ENCODE assay signal across 7 mouse cellular contexts in the genomic region with DNA sequence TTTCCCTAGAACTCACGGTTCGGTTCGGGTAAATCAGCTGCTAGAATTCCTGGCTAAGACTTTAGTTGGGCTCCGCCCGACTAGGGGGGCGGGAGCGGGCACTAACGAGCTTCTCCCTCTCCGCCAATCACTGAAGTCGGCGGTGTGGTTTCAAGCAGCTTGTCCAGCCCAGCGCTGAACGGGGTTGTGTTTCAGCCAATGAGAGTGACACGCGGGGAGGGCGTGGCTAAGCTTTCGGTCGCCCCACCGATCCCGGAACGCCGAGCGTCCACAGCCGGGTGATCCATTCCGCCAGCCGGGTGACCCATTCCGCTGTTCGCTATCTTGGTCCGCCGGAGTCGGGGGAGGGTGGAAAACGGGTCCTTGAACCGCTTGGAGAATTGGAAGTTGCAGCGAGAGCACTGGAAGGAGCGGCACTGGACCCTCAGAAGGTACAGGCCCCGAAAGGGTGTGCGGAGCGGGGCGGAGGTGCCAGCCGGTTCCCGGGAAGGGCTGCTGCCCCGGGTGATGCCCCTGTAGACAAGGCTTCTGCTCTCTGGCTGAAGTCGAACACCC. TPM values are rescaled to one million over a fixed set of nuclear protein-coding genes. Genes with fewer than 3 reads are reported as not detected.
A peak's percentile ranks its signal among the peaks of the same experiment; 100 is the strongest.
DNase-seq lines count a peak whose midpoint lies in the region; ATAC-seq lines count a peak whose summit lies in the region.

A gene (plus strand): TSS at position 273 of the 555 bp plus-strand sequence.

- peak within 1 kb of the TSS; percentile 77 for H3K4me3 ChIP-seq in embryonic facial prominence, embryonic 12.5 days
- H3K4me3 ChIP-seq in limb, embryonic 11.5 days (ENCODE audit: low read depth, low read length): peak within 1 kb of the TSS; percentile 69
- peak within 1 kb of the TSS; percentile 55 for H3K4me3 ChIP-seq in midbrain, embryonic 14.5 days (replicated peaks; ENCODE audit: low read depth, low read length)

- no peaks in the 10 kb centered on the region for H3K9me3 ChIP-seq in embryonic facial prominence, embryonic 12.5 days
- H3K9me3 ChIP-seq in limb, embryonic 11.5 days (ENCODE audit: control insufficient read depth, low read length): no peaks in the 10 kb centered on the region
- no peaks in the 10 kb centered on the region for H3K9me3 ChIP-seq in midbrain, embryonic 14.5 days (ENCODE audit: control insufficient read depth, low read length)

- no peaks in the 10 kb centered on the region for H3K36me3 ChIP-seq in embryonic facial prominence, embryonic 12.5 days
- H3K36me3 ChIP-seq in limb, embryonic 11.5 days (ENCODE audit: control insufficient read depth, insufficient read depth, low read length): no peaks in the 10 kb centered on the region
- H3K36me3 ChIP-seq in midbrain, embryonic 14.5 days (ENCODE audit: control insufficient read depth, insufficient read depth, low read length): no peaks in the 10 kb centered on the region

- peak; percentile 97 for DNase-seq in adrenal gland, postnatal 25 days
- peak; percentile 100 for DNase-seq in heart, adult 11 months
- DNase-seq in kidney, adult 18-20 months: peak; percentile 97
- peak; percentile 96 for DNase-seq in limb, embryonic 11.5 days (ENCODE audit: low spot score)
- peak; percentile 97 for DNase-seq in midbrain, embryonic 14.5 days
- DNase-seq in spleen, adult 18-20 months: peak; percentile 90 to 91

- H3K4me2 ChIP-seq in embryonic facial prominence, embryonic 12.5 days (replicated peaks): peak within 1 kb of the TSS; percentile 66
- H3K4me2 ChIP-seq in limb, embryonic 11.5 days (ENCODE audit: low read depth, severe bottlenecking): peak within 1 kb of the TSS; percentile 57
- H3K4me2 ChIP-seq in midbrain, embryonic 14.5 days (ENCODE audit: low read length): peak within 1 kb of the TSS; percentile 67

- peak within 1 kb of the TSS; percentile 65 for H3K9ac ChIP-seq in embryonic facial prominence, embryonic 12.5 days
- H3K9ac ChIP-seq in limb, embryonic 11.5 days (ENCODE audit: low read length): peak within 1 kb of the TSS; percentile 75
- peak within 1 kb of the TSS; percentile 57 for H3K9ac ChIP-seq in midbrain, embryonic 14.5 days (replicated peaks; ENCODE audit: low read length)

- 0 out of 2 replicates have a peak, but pooled peaks cover 6% of the 10 kb centered on the region for H3K4me1 ChIP-seq in embryonic facial prominence, embryonic 12.5 days
- H3K4me1 ChIP-seq in limb, embryonic 11.5 days (ENCODE audit: control insufficient read depth, insufficient read depth, low read length): no peaks in the 10 kb centered on the region
- H3K4me1 ChIP-seq in midbrain, embryonic 14.5 days (ENCODE audit: control insufficient read depth, insufficient read depth, low read length): no peaks in the 10 kb centered on the region

- ATAC-seq in embryonic facial prominence, embryonic 12.5 days (ENCODE audit: insufficient number of reproducible peaks, insufficient read depth, low FRiP score, low TSS enrichment): peak; percentile 97
- ATAC-seq in limb, embryonic 11.5 days (ENCODE audit: insufficient number of reproducible peaks, low FRiP score, low TSS enrichment, low read depth): peak; percentile 96
- peak; percentile 99 for ATAC-seq in midbrain, embryonic 14.5 days (ENCODE audit: low FRiP score, low TSS enrichment)

- H3K27me3 ChIP-seq in embryonic facial prominence, embryonic 12.5 days: no peaks in the 10 kb centered on the region
- H3K27me3 ChIP-seq in limb, embryonic 11.5 days (ENCODE audit: control insufficient read depth, insufficient read depth, low read length): no peaks in the 10 kb centered on the region
- H3K27me3 ChIP-seq in midbrain, embryonic 14.5 days (ENCODE audit: control insufficient read depth, insufficient read depth, low read length): no peaks in the 10 kb centered on the region

- under 1% methylated on average over 43 of the region's 43 CpGs for WGBS in embryonic facial prominence, embryonic 12.5 days
- WGBS in limb, embryonic 11.5 days: under 1% methylated on average over 43 of the region's 43 CpGs
- under 1% methylated on average over 43 of the region's 43 CpGs for WGBS in midbrain, embryonic 14.5 days

- no peak within 1 kb of the TSS for H3K27ac ChIP-seq in embryonic facial prominence, embryonic 12.5 days
- peak within 1 kb of the TSS; percentile 23; the same call in 1 of the 2 replicates for H3K27ac ChIP-seq in limb, embryonic 11.5 days (replicated peaks; ENCODE audit: low read depth, low read length)
- H3K27ac ChIP-seq in midbrain, embryonic 14.5 days (replicated peaks; ENCODE audit: low read depth, low read length): peak within 1 kb of the TSS; percentile 83

RNA-seq across cellular contexts. Expression of the gene that starts here (rescaled TPM):
- total RNA-seq in adrenal gland, postnatal 25 days (2021): 37.2 and 52.6 TPM in 2 replicates
- polyA plus RNA-seq in embryonic facial prominence, embryonic 12.5 days (2016; fragmentation: Nextera tagmentation; extraction: Ambion mirVana): 20.9 and 22.0 TPM in 2 replicates
- 12.0 and 14.0 TPM in 2 replicates for polyA plus RNA-seq in limb, embryonic 11.5 days (2014; fragmentation: Nextera tagmentation; extraction: Ambion mirVana)
- 12.2 and 23.0 TPM in 2 replicates for polyA plus RNA-seq in midbrain, embryonic 14.5 days (2014; fragmentation: Nextera tagmentation; extraction: Ambion mirVana)
